Mouse (Mus musculus) stomach, postnatal 0 days (tissue): ENCODE results near the gene Laptm4a. TPM values are rescaled to one million over a fixed set of nuclear protein-coding genes. Genes with fewer than 3 reads are reported as not detected.

Experiments used
- ATAC-seq: fragments of 200-750 bp; cut with Nextera tagmentation; 2 replicates; pipeline ENCODE4 v1.8.0; 2017; ENCODE audit not compliant: low FRiP score, low TSS enrichment
- DNase-seq: peaks from one replicate; pipeline ENCODE4 v3.0.0-alpha.2; 2016; ENCODE audit warnings: low spot score
- H3K27ac ChIP-seq: fragments of 300-500 bp; sonication (generic); replicated peaks from 2 replicates; pipeline ENCODE4 v1.5.1; 2014; ENCODE audit warnings: mild to moderate bottlenecking, control low read depth
- H3K27me3 ChIP-seq: fragments of 300-500 bp; sonication (generic); 2 replicates; pipeline ENCODE4 v1.6.1; 2014; ENCODE audit warnings: low read length; ENCODE audit not compliant: control insufficient read depth, insufficient read depth
- H3K36me3 ChIP-seq: fragments of 300-500 bp; sonication (generic); 2 replicates; pipeline ENCODE4 v1.6.1; 2014; ENCODE audit warnings: low read length, mixed read lengths; ENCODE audit not compliant: control insufficient read depth, insufficient read depth
- H3K4me1 ChIP-seq: fragments of 300-500 bp; sonication (generic); replicated peaks from 2 replicates; pipeline ENCODE4 v1.6.1; 2014; ENCODE audit warnings: antibody characterized with exemption; ENCODE audit not compliant: control insufficient read depth, insufficient read depth
- H3K4me2 ChIP-seq: fragments of 300-500 bp; sonication (generic); replicated peaks from 2 replicates; pipeline ENCODE4 v1.6.1; 2014; ENCODE audit warnings: low read depth, mild to moderate bottlenecking, control low read depth, moderate library complexity
- H3K4me3 ChIP-seq: fragments of 300-500 bp; sonication (generic); 2 replicates; pipeline ENCODE4 v1.5.1; 2014; ENCODE audit warnings: low read depth, low read length, control low read depth
- H3K9ac ChIP-seq: fragments of 300-500 bp; sonication (generic); 2 replicates; pipeline ENCODE4 v1.6.1; 2014; ENCODE audit warnings: mild to moderate bottlenecking, low read length, control low read depth, mixed read lengths
- H3K9me3 ChIP-seq: fragments of 300-500 bp; sonication (generic); 2 replicates; pipeline ENCODE4 v1.6.1; 2016; ENCODE audit warnings: low read length; ENCODE audit not compliant: control insufficient read depth
- CTCF ChIP-seq: IDR thresholded peaks from 2 replicates; pipeline ENCODE4 v1.5.1; 2016; ENCODE audit warnings: antibody characterized with exemption, low read depth, mild to moderate bottlenecking, moderate library complexity
- EP300 ChIP-seq: optimal IDR thresholded peaks from 2 replicates; pipeline ENCODE3; 2016; ENCODE audit warnings: antibody characterized with exemption
- WGBS: fragments of 180-500 bp; shearing (Covaris S2); extraction: QIAGEN DNeasy Blood & Tissue Kit; methylation state at CpG from one replicate; pipeline ENCODE4 v1.1.7; 2014; 5-methylcytosine and 5-hydroxymethylcytosine counted together
- polyA plus RNA-seq: library from polyadenylated mRNA; unstranded; fragments of >200 nt; fragmentation: Nextera tagmentation; extraction: Ambion mirVana; gene quantifications from 2 replicates; pipeline ENCODE4 v1.2.1, GENCODE M21; 2015

The Laptm4a gene
- polyA plus RNA-seq, 1 experiment from 2014 or later, result 327 TPM

GRCm38 (mm10) chr12:8889117-8889665, 32.3 kb upstream of the Laptm4a start:
- TF ChIP-seq CTCF, result peak; percentile 98
- no peak for TF ChIP-seq EP300
- no peaks in the 10 kb centered on the region for H3K36me3 ChIP-seq
- DNase-seq (peak; percentile 76), ATAC-seq (peak; percentile 3; the same call in 1 of the 2 replicates)
- no peaks in the 10 kb centered on the region for H3K9me3 ChIP-seq
- H3K4me1 ChIP-seq, result no peaks in the 10 kb centered on the region; the same call in 1 of the 2 replicates
- H3K9ac ChIP-seq, result no peak overlapping the region
- no peak overlapping the region for H3K27ac ChIP-seq
- no peaks in the 10 kb centered on the region for H3K27me3 ChIP-seq
- no peak overlapping the region for H3K4me3 ChIP-seq
- H3K4me2 ChIP-seq, result no peak overlapping the region
- WGBS, result 16% methylated on average over 10 of the region's 10 CpGs

GRCm38 (mm10) chr12:8892876-8893532, 28.5 kb upstream of the Laptm4a start:
- 34% methylated on average over 13 of the region's 21 CpGs for WGBS
- no peaks in the 10 kb centered on the region for H3K36me3 ChIP-seq
- peak overlapping the region; percentile 53 for H3K4me2 ChIP-seq
- H3K27me3 ChIP-seq, result no peaks in the 10 kb centered on the region
- no peak for TF ChIP-seq CTCF
- TF ChIP-seq EP300, result no peak
- ATAC-seq, result no peak
- H3K9me3 ChIP-seq, result no peaks in the 10 kb centered on the region
- no peaks in the 10 kb centered on the region for H3K4me1 ChIP-seq
- H3K9ac ChIP-seq, result no peak overlapping the region
- DNase-seq, result no peak
- peak overlapping the region; percentile 18; the same call in 1 of the 2 replicates for H3K4me3 ChIP-seq
- 0 out of 2 replicates have a peak overlapping the region, but pooled peaks have one; percentile 9 for H3K27ac ChIP-seq

GRCm38 (mm10) chr12:8897140-8897539, 24.3 kb upstream of the Laptm4a start:
- Histone ChIP-seq H3K4me2 (no peak overlapping the region), H3K27me3 (no peaks in the 10 kb centered on the region), H3K27ac (no peak overlapping the region), H3K36me3 (no peaks in the 10 kb centered on the region), H3K9ac (no peak overlapping the region), H3K4me3 (no peak overlapping the region), H3K9me3 (no peaks in the 10 kb centered on the region), H3K4me1 (peaks cover 7% of the 10 kb centered on the region)
- no peak for TF ChIP-seq CTCF
- no peak for TF ChIP-seq EP300
- ATAC-seq (no peak), DNase-seq (no peak)
- 44% methylated on average over 7 of the region's 7 CpGs for WGBS

GRCm38 (mm10) chr12:8898879-8899785, 22.3 kb upstream of the Laptm4a start:
- Histone ChIP-seq H3K4me3 (no peak overlapping the region), H3K36me3 (no peaks in the 10 kb centered on the region), H3K9ac (no peak overlapping the region), H3K4me2 (no peak overlapping the region), H3K4me1 (peaks cover 7% of the 10 kb centered on the region), H3K9me3 (no peaks in the 10 kb centered on the region), H3K27ac (0 out of 2 replicates have a peak overlapping the region, but pooled peaks have one; percentile 18), H3K27me3 (no peaks in the 10 kb centered on the region)
- no peak for TF ChIP-seq EP300
- TF ChIP-seq CTCF, result no peak; the same call in 1 of the 2 replicates
- WGBS, result 54% methylated on average over 19 of the region's 19 CpGs
- ATAC-seq, result no peak
- no peak for DNase-seq

GRCm38 (mm10) chr12:8900107-8900698, 21.3 kb upstream of the Laptm4a start:
- DNase-seq (no peak), ATAC-seq (no peak)
- TF ChIP-seq EP300 (no peak), CTCF (peak; percentile 30)
- H3K4me3 ChIP-seq, result no peak overlapping the region
- no peaks in the 10 kb centered on the region for H3K27me3 ChIP-seq
- H3K27ac ChIP-seq, result peak overlapping the region; percentile 61
- H3K4me1 ChIP-seq, result peaks cover 7% of the 10 kb centered on the region
- no peak overlapping the region for H3K4me2 ChIP-seq
- no peaks in the 10 kb centered on the region for H3K36me3 ChIP-seq
- no peak overlapping the region for H3K9ac ChIP-seq
- 21% methylated on average over 4 of the region's 4 CpGs for WGBS
- no peaks in the 10 kb centered on the region for H3K9me3 ChIP-seq
